Mouse (Mus musculus) lung, embryonic 14.5 days (tissue): Measurements from ENCODE around the gene Efcab12. TPM values are rescaled to one million over a fixed set of nuclear protein-coding genes. Genes with fewer than 3 reads are reported as not detected.

ENCODE experiments used
- ATAC-seq: fragments of 200-750 bp; cut with Nextera tagmentation; 2 replicates; pipeline ENCODE4 v1.8.0; 2017; ENCODE audit warnings: mild to moderate bottlenecking, moderate TSS enrichment, moderate library complexity; ENCODE audit not compliant: insufficient read depth
- DNase-seq: peaks from one replicate; pipeline ENCODE4 v3.0.0-alpha.2; 2015
- H3K27ac ChIP-seq: fragments of 300-500 bp; sonication (generic); 2 replicates; pipeline ENCODE4 v1.5.1; 2014; ENCODE audit warnings: low read depth, mild to moderate bottlenecking, moderate library complexity
- H3K27me3 ChIP-seq: fragments of 300-500 bp; sonication (generic); 2 replicates; pipeline ENCODE4 v1.6.1; 2014; ENCODE audit warnings: low read length, control low read depth; ENCODE audit not compliant: insufficient read depth
- H3K36me3 ChIP-seq: fragments of 300-500 bp; sonication (generic); 2 replicates; pipeline ENCODE4 v1.6.1; 2014; ENCODE audit warnings: control low read depth; ENCODE audit not compliant: insufficient read depth
- H3K4me1 ChIP-seq: fragments of 300-500 bp; sonication (generic); 2 replicates; pipeline ENCODE4 v1.6.1; 2014; ENCODE audit warnings: antibody characterized with exemption, control low read depth; ENCODE audit not compliant: insufficient read depth
- H3K4me2 ChIP-seq: fragments of 300-500 bp; sonication (generic); 2 replicates; pipeline ENCODE4 v1.6.1; 2014; ENCODE audit warnings: mild to moderate bottlenecking
- H3K4me3 ChIP-seq: fragments of 300-500 bp; sonication (generic); 2 replicates; pipeline ENCODE4 v1.5.1; 2014; ENCODE audit warnings: low read depth, low read length
- H3K9ac ChIP-seq: fragments of 300-500 bp; sonication (generic); 2 replicates; pipeline ENCODE4 v1.6.1; 2014
- H3K9me3 ChIP-seq: fragments of 300-500 bp; sonication (generic); 2 replicates; pipeline ENCODE4 v1.6.1; 2016; ENCODE audit warnings: low read depth, low read length, control low read depth
- CTCF ChIP-seq: IDR thresholded peaks from 2 replicates; pipeline ENCODE4 v1.5.1; 2016; ENCODE audit warnings: antibody characterized with exemption, low read depth
- WGBS: fragments of 180-500 bp; shearing (Covaris S2); extraction: QIAGEN DNeasy Blood & Tissue Kit; methylation state at CpG from one replicate; pipeline ENCODE4 v1.1.7; 2014; 5-methylcytosine and 5-hydroxymethylcytosine counted together
- polyA plus RNA-seq: library from polyadenylated mRNA; unstranded; fragments of >200 nt; fragmentation: Nextera tagmentation; extraction: Ambion mirVana; gene quantifications from 2 replicates; pipeline ENCODE4 v1.2.1, GENCODE M21; 2014

Gene Efcab12
- polyA plus RNA-seq, 1 experiment from 2014 or later, result 0.87 TPM

- DNase-seq, result no peak
- 62% methylated on average over 2 of the region's 2 CpGs for WGBS
- Histone ChIP-seq H3K9me3 (no peaks in the 10 kb centered on the region), H3K9ac (no peak overlapping the region), H3K4me3 (no peak overlapping the region), H3K27me3 (no peaks in the 10 kb centered on the region), H3K36me3 (no peaks in the 10 kb centered on the region), H3K4me2 (no peak overlapping the region), H3K4me1 (no peaks in the 10 kb centered on the region), H3K27ac (no peak overlapping the region)
- no peak for TF ChIP-seq CTCF
- no peak for ATAC-seq
These were observed 20.1 kb downstream of the Efcab12 start for GRCm38 (mm10) chr6:115818129-115818528.

DNA sequence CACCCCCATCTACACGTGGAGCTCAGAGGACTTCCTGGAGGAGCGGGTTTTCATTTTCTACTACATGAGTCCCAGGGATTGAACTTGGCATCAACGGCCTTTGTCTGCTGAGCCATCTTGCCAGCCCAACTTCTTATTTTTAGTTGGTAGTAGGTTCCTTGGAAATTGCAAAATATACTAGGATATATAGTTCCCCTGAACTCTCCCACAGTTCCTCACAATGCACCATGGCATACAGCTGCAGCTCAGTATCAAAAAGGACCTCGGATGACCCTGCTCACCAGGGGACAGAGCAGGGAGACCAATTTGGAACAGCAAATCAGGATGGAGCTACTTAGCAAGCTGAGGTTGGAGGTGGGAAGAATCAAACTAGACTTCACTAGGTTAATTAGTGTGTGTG, 23.2 kb downstream of the Efcab12 start:
- Histone ChIP-seq H3K9me3 (no peaks in the 10 kb centered on the region), H3K4me1 (no peaks in the 10 kb centered on the region), H3K4me3 (no peak overlapping the region), H3K27ac (no peak overlapping the region), H3K9ac (no peak overlapping the region), H3K27me3 (no peaks in the 10 kb centered on the region), H3K4me2 (no peak overlapping the region), H3K36me3 (no peaks in the 10 kb centered on the region)
- 77% methylated on average over 4 of the region's 4 CpGs for WGBS
- no peak for TF ChIP-seq CTCF
- ATAC-seq, result no peak
- DNase-seq, result no peak

DNA sequence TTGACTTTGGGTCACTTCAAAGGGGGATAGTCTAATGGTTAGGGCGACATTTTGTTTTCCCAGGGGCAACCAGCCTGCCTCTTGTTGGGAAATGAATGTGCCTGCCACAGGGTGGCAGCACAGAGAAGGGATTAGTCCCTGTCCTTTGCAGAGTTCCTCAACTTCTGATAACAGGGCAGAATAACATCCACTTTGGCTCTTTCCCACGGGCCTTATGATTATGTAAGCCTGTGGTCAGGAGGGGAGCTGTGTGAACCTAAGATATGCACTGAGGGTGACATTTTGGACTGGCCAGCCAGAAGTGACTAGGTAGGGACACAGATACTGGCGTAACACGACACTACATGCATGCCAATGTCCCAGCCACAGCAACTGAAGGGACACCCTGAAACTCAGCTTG, 24.1 kb downstream of the Efcab12 start:
- ATAC-seq, result peak; percentile 25
- Histone ChIP-seq H3K27ac (no peak overlapping the region), H3K4me3 (no peak overlapping the region), H3K4me2 (no peak overlapping the region), H3K4me1 (no peaks in the 10 kb centered on the region), H3K9ac (no peak overlapping the region), H3K36me3 (no peaks in the 10 kb centered on the region), H3K9me3 (no peaks in the 10 kb centered on the region), H3K27me3 (no peaks in the 10 kb centered on the region)
- 26% methylated on average over 4 of the region's 4 CpGs for WGBS
- TF ChIP-seq CTCF, result peak; percentile 68
- peak; percentile 79 for DNase-seq

- H3K9ac ChIP-seq, result no peak overlapping the region
- H3K4me3 ChIP-seq, result no peak overlapping the region
- H3K36me3 ChIP-seq, result peaks cover 11% of the 10 kb centered on the region
- ATAC-seq (no peak), DNase-seq (no peak)
- no peak for TF ChIP-seq CTCF
- WGBS, result 54% methylated on average over 8 of the region's 8 CpGs
- H3K9me3 ChIP-seq, result no peaks in the 10 kb centered on the region
- H3K4me2 ChIP-seq, result no peak overlapping the region
- no peaks in the 10 kb centered on the region for H3K27me3 ChIP-seq
- H3K27ac ChIP-seq, result no peak overlapping the region
- H3K4me1 ChIP-seq, result peaks cover 3% of the 10 kb centered on the region; the same call in 1 of the 2 replicates
These were observed 26.6 kb downstream of the Efcab12 start for GRCm38 (mm10) chr6:115811606-115812005.

- TF ChIP-seq CTCF, result peak; percentile 59
- peak; percentile 77 for ATAC-seq
These were observed 29.6 kb downstream of the Efcab12 start, which contains the start of gene Rpl32 for GRCm38 (mm10) chr6:115808488-115809231. Gene Rpl32 (minus strand): TSS chr6:115808747.

DNA sequence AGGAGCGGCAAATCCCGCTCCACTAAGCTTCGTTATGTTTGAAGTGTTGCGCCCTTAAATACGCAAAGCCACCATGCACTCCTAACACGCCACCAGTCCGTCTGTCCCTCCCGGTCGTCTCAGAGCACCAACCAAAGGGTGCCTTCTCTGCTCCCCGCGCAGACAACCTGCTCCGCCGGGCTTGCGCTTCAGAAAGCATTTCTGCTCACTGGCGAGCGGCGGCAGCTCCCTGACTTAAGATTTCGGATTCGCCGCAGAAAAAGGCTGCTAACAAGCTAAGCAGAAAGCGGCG, 30.1 kb downstream of the Efcab12 start:
- DNase-seq (peak; percentile 37), ATAC-seq (no peak)
- TF ChIP-seq CTCF, result no peak
- no peaks in the 10 kb centered on the region for H3K27me3 ChIP-seq
- H3K36me3 ChIP-seq, result peaks cover 46% of the 10 kb centered on the region
- H3K9ac ChIP-seq, result peak overlapping the region; percentile 100
- peaks cover 5% of the 10 kb centered on the region; the same call in 1 of the 2 replicates for H3K4me1 ChIP-seq
- peak overlapping the region; percentile 98 for H3K4me3 ChIP-seq
- peak overlapping the region; percentile 81 for H3K4me2 ChIP-seq
- under 1% methylated on average over 22 of the region's 22 CpGs for WGBS
- no peaks in the 10 kb centered on the region for H3K9me3 ChIP-seq
- peak overlapping the region; percentile 97 for H3K27ac ChIP-seq

More at GRCm38 (mm10) chr6:115808488-115809231, 29.6 kb downstream of the Efcab12 start, which contains the start of gene Rpl32:
- no peaks in the 10 kb centered on the region for H3K27me3 ChIP-seq
- H3K4me3 ChIP-seq, result peak within 1 kb of the TSS; percentile 98
- WGBS, result under 1% methylated on average over 47 of the region's 47 CpGs
- peak within 1 kb of the TSS; percentile 97 for H3K27ac ChIP-seq
- H3K9ac ChIP-seq, result peak within 1 kb of the TSS; percentile 100
- DNase-seq, result peak; percentile 95
- H3K9me3 ChIP-seq, result no peaks in the 10 kb centered on the region
- H3K4me1 ChIP-seq, result peaks cover 5% of the 10 kb centered on the region; the same call in 1 of the 2 replicates
- peak within 1 kb of the TSS; percentile 81 for H3K4me2 ChIP-seq
- peaks cover 41% of the 10 kb centered on the region for H3K36me3 ChIP-seq

DNA sequence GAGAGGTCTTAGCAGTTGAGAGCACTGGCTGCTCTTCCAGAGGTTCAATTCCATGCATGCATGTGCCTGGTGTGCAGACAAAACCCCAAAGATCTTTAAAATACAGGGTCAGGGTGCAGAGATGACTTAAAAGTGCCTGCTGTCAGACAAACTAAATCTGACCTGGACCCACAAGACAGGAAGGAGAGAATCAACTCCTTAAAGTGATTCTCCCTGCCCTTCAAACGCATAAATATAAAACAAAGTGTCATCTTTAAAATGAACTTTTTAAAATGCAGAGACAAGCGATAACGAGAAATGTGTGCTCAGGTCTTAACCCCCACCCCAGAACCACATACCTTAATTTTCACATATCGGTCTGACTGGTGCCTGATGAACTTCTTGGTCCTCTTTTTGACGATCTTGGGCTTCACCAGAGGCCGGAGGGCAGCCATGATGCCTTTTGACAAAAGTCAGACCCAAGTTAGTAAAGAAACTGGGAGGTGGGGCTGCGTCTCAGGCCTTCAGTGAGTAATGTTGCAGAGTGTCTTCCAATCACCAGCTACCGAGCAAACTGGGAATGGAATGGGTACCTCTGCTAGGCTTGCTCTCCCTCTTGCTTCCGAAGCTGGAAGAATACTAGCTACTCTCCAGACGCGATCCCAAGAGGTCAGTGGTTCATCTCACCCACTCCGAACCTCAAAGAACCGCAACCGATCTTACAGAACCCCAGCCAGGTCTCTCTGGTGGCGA, 30.6 kb downstream of the Efcab12 start:
- ATAC-seq (no peak), DNase-seq (peak; percentile 40)
- TF ChIP-seq CTCF, result no peak

More for the DNA sequence above, 30.6 kb downstream of the Efcab12 start:
- Histone ChIP-seq H3K4me3 (peak overlapping the region; percentile 98), H3K9me3 (no peaks in the 10 kb centered on the region), H3K4me2 (peak overlapping the region; percentile 81), H3K27me3 (no peaks in the 10 kb centered on the region), H3K27ac (peak overlapping the region; percentile 97), H3K36me3 (peaks cover 51% of the 10 kb centered on the region), H3K9ac (peak overlapping the region; percentile 100), H3K4me1 (peaks cover 5% of the 10 kb centered on the region; the same call in 1 of the 2 replicates)
- 2% methylated on average over 15 of the region's 15 CpGs for WGBS
